Mouse (Mus musculus): ENCODE data around the gene Olig3.

DNA sequence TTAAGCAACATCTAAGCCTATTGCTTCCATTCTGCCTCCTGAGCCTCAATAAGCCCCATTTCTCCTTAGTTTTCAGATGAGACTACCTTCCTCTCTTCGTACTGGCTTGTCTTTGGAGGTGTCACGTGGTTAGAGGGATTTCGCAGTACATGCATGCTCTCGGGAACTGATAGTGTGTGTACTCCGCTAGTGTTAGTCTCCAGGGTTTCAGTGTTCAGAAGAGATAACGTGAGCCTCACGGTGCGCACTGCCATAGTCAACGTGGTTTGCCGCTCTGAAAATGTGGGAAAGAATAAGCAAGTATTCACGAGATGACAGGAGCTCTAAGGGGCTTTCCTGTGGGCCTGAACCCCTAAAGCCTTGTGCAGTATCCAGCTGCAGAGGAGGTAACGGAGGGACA is 41.1 kb downstream of the Olig3 start:
- no peak for TF ChIP-seq POLR2A (IDR thresholded peaks at IDR 0.05; ENCODE audit: borderline replicate concordance, extremely low read depth, insufficient read depth, insufficient read length, poor library complexity, severe bottlenecking)
- no peak for TF ChIP-seq CTCF (IDR thresholded peaks at IDR 0.05; ENCODE audit: borderline replicate concordance, extremely low read depth, insufficient read depth, insufficient read length)
